Mouse (Mus musculus): ENCODE results near the gene Mtf2.

DNA sequence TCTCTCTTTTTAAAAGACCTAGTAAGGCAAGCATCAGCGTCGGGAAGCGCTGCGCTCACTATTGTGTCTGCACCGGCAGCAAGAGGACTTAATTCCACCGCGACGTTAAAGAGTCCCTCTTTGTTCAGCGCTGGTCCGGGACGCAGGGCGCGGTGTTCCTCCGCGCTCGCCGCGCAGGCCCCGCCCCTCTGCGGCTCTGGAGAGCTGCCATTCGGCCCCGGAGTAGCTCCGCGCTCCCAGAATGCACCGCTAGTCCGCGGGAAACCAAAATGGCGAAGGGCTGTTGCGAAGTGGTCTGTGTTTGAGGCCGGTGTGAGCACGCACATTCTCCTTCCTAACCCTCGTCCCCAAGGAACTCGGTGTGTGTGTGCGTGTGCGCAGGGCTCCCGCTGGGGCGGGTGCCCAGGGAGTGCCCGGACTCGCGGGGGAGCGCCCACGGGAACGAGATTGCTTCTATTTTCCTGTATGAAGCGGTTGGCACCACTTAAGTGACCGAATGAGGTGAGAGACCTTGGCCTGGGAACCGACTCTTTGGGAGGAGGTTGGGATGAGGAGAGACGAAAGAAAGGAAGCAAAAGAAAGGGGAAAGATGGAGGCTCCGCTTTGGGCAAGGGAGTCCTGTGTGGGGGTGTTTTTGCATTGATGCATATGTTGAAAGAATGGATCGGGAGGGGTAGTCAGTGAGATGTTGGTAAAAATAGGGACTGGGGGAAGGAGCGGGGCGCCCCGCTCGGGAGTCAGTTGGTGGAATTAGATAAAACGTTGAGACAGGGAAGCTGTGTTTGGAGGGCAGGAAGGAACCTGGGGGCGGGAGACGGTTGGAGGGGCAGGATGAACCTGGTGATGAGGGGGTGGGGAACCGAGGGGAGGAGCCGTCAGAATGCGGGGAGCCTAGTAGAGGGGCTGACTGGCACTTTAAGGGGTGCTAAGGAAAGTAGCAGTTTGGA is at the start of gene Mtf2:
- TF ChIP-seq CTCF (IDR thresholded peaks at IDR 0.05; ENCODE audit: low read depth, low read length) (no peak), GATA1 (IDR thresholded peaks at IDR 0.05; ENCODE audit: borderline replicate concordance, low read length) (no peak), TAL1 (conservative IDR thresholded peaks at IDR 0.05; ENCODE audit: low read depth, low read length) (no peak), POLR2AphosphoS5 (IDR thresholded peaks at IDR 0.05; ENCODE audit: insufficient replicate concordance, low read depth, low read length) (no peak; the same call in 1 of the 2 replicates)
